Mouse (Mus musculus) CD4-positive, CD25-positive, alpha-beta regulatory T cell, adult 2 months (primary cell): ENCODE results near the gene Chrnb4.

Source experiments
- DNase-seq: peaks from one replicate; pipeline ENCODE4 v3.0.0-alpha.2; 2012; ENCODE audit warnings: low read depth, low spot score

Chrnb4 gene

DNA sequence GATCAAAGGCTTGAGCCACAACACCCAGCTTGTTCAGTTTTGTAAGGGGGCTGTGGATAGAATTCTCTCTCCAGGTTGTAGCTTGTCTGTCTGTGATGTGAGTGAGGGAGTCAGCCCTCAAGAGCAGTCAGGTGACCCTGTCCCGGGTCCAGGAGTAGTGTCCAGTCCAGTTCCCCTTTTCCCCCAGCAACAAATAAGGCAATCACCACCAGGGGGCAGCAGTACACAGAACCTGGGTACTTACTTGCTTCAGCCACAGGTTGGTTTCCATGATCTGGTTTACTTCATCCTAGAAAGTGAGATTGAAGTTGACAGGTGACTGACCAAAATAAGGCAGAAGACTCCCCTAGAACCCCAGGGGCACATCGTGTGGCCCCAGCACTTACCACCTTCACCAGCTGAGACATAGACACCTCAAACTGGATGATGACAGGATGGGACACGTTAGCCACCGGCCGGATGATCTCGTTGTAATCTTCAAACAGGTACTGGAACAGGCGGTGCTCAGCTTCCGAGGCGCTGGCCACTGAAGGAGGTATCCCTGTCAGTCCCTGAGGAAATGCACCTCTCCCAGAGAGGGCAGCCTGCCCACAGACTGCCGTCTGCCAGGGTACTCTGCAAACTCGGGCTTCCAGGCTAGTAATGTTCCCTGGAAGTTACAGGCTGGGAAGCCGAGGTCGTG, 24.5 kb downstream of the Chrnb4 start:
- DNase-seq = peak; percentile 79

DNA sequence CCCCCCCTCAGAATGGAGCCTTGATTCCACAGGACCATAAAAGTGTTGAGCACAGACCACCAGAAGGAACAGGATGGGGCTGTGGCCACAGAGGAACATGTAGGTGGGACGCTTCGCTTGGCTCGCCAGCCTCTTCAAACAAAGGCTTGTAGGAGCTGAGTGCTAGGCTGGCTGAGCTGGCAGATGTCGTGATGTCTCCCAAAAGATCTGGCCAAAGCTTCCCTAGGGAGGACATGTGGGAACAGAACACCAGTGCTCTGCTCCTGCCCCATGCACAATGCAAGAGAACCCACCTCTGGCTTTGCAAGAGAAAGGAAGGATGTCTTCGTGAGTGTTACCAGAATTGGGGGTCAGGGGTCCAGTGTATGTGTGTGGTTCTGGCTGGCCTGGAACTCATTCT, 25.3 kb downstream of the Chrnb4 start:
- no peak for DNase-seq

DNA sequence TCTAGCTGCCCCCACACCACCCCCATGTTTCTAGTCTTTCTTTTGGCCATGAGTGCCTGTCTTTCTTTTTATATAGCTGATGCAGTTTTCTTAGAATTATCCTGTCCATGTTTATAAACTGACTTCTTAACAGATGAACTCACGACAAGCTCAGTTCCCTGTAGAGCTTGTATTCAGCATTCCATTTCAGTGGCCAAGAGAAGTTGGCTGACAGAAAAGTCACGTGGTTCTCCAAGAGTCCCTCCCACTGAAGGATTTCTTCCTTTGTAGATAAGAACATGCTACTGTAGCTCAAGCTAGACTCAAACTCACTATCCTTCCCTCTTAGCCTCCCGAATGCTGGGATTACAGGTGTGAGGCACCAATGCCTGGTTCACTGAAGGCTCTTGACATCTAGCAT, 31.7 kb downstream of the Chrnb4 start:
- no peak for DNase-seq

DNA sequence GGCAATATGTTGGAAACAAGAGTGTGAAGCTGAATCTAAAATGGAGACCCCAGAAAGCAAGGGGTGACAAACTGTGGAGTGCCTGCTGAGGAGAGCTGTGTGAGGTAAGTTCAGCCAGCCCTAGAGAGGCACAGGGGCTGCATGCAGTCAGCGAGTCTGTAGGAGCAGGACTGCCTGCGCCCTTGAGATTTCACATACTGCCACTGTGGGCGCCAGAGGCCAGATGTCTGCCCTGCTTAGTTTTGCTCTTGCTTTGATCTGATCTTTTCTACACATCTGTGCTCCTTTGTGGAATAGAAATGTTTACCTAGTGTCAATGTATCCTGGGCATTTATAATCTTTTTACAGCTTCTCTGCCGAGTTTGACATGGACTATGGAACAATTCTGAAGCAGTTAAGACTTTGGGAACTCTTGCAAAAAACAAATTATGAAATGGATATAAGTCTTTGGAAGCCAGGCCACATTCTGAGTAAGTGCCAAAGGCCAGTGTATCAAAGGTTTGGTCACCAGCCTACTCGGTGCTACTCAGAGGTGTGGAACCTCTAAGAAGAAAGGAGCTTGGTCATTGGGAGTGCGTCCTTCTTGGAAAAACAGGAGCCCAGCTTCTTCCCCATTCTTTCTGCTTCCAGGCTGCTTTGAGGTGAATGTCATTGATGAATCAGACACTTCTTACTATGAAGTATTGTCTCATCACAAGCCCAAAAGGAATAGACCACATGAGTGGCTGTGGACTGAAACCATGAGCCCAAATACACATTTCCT, 37.8 kb downstream of the Chrnb4 start:
- no peak for DNase-seq

DNA sequence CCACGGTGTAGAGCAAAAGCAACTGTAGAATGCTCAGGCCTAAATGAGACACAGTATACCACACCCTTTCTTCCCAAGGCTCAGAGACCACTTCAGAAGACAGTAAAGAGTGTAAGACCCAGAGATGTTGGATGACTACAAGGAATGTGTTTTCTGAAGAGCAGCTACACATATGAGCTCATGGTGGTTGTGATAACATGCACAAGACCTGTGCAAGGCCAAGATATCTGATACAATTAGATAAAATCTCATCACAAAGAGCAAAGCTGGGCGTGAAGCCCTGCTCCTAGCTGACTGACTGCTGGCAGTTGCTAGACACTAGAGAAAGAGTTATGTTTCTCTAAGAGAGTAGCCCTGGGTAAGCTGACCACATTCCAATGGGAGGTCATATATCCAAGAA, 38.9 kb downstream of the Chrnb4 start:
- DNase-seq = no peak

DNA sequence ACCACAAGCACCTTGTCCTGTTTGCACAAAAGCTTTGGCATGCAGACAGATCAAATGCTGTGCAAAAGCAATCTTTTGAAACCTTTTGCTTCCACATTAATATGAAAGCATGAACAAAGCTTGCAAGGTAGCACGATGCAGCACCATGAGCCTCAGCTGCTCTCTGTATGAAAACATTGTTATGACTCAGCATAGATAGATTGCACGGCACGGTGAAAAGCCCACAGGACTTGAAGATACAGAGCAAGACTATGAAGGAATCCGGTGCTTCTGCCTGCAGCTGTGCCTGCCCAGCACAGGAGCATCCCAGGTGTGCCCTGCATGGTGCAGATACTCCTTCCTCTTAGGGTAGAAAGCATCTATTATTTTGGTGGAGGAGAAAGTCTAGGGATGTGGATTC, 45.0 kb downstream of the Chrnb4 start:
- no peak for DNase-seq

DNA sequence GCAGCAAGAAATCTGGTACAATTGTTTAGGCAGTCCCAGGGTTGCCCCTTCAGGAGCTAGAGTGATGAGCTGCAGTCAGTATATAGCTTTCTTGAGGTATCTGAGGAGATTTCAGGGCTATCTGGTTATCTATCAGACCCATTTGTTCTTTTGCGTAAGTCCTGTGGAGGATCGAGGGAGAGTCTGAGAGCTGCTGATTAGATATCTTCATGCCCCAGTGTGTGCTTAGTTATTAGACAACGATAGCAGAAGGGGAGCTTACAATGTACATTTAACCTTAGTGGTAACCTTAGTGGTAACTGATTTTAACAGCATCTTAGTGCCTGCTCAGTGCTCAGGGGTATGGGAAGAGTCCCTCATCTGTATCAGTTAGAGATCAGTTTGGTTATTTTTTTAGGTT, 52.9 kb downstream of the Chrnb4 start:
- no peak for DNase-seq

DNA sequence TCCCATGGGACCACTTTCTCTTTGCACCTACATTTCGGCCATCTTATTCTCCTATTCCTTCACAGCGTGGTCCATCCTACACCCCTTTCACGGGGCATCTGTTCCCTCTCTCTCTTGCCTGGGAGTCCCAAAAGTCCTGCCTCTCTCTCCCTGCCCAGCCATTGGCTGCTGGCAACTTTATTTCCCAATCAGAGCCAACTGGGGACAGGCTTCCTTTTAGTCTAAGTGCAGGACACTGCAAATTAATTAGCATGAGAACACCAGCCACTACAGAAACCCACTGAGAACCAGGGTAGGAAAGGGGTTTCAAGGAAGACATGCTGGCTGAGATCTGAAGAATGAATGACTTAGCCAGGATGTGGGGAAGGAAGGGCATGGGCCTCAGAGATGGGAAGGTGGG, 54.2 kb downstream of the Chrnb4 start:
- no peak for DNase-seq

DNA sequence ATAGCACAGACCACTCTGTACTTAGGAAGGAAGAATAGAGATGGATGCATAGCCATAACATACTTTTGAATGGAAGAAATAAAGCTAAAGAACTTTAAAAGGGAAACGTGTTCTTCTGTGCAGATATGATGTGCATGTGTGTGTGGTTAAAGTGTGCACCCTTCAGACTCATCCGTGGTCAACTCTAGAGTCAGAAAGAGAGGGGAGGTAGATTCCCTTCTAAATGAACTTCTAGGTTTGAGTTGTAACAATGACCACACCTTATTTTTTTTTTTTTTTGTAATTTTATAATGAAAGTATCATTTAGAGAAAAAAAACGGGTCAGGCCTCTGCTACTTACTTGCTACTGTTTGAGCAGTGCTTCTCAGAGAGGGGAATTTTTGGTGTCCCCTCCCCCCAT, 58.2 kb downstream of the Chrnb4 start:
- DNase-seq = no peak

DNA sequence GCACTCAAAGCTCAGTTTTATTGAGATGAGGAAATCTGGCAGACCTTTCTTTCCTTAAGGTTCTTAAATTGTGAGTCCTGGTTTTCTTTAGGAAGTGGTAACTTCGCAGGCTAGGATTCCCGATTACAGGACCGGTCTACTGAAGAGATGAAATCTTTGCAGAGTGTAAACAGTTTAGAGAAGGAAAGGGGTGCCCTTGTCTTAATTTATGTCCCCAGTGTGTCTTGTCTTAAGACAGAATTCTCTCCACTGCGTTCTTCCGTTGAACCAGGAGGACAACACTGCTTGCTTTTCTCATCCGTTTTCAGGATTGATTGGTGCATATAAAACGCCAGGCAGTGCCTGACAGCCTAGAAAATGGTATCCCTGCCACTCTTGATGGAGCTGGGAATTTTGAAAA, 66.2 kb downstream of the Chrnb4 start:
- no peak for DNase-seq

DNA sequence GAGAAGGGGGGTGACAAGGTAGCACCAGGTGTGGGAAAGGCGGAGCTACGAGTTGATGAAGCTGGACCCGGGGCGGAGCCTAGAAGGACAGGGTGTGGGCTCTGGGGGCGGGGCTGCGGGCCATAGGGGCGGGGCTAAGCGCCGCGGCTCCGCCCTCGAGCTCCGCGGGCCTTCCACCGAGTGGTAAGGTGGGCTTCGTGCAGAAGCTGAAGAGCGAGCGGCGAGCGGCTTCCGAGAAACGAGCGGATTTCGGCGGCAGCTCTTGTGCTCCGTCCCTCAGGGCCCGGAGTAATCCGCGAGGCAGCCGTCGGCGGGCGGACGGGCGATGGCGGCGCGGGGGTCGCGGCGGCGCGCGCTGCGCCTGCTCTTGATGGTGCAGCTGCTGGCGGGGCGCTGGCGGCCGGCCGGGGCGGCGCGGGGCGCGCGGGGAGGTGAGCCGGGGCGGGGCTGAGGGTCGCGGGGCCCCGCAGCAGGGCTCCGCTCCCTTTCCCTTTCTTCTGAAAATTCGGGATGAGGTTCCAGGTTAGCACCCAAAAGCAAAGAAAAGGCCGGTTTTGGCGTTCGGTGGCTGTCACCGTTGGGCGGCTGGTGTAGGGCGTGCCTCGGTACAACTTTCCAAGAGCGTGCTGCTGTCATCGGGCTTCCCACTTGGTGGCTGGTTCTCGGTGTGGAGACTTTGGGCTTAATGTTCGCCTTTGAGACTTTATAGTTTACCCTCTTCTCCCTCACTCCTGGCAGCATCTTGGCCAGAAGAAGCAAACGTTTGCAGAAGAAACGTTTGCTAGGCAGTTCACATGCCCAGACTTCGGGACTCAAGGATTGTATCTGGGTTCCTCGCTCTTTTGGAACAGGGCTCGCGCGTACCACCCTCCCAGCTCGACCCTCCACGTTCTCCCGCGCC, 67.0 kb downstream of the Chrnb4 start:
- DNase-seq = peak; percentile 57

DNA sequence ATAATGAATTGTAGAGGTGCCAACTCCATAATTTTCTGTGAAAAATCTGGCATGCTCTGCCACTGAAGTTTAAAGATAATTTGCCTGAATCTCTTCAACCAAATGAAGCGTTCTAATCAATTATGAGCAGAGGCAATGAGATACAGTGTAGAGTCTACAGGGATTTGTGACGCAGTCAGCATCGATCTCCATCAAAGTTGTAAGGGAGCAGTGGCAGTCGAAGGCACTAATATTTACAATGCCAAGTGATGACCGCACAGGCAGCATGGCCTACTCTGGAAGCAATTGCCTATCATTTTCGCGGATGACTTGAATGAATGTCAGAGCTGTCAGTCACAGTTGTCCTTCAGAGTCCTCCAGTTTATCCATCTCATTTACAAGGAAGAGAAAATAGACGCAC, 67.9 kb downstream of the Chrnb4 start, which contains the start of gene Chrna5:
Gene Chrna5, plus strand, starts transcription at position 207 of the 400 bp plus-strand sequence.
- no peak for DNase-seq
